Mouse (Mus musculus): ENCODE data around the gene Rit1. TPM values are rescaled to one million over a fixed set of nuclear protein-coding genes. Genes with fewer than 3 reads are reported as not detected.
"Not testable (repeated sequence)": the region's sequence is repeated elsewhere in the genome, so short reads cannot be mapped to it uniquely, and the experiment has no call there.

Rit1 gene
- total and polyA plus RNA-seq, 3 experiments = 18.4 to 28.7 (median 23.7) TPM

- dilution Hi-C loops (cut with MboI; ENCODE audit: extremely low pct_ligation_motif_present, extremely low pct_unique_long_range_greater_than_20kb, low sequenced_read_pairs) (no loop called here), in situ Hi-C loops (cut with MboI; ENCODE audit: low pct_ligation_motif_present, low pct_unique_long_range_greater_than_20kb, low sequenced_read_pairs) (no loop called here)
- no peak overlapping the region for H3K27ac ChIP-seq (ENCODE audit: insufficient read depth, low read depth)
- H3K4me3 ChIP-seq (replicated peaks in 1 of 3; ENCODE audit: low read depth in 2 of 3, low read length in 2 of 3, poor library complexity in 1 of 3) = no peak overlapping the region
- H3K4me2 ChIP-seq (ENCODE audit: insufficient read depth, low read depth, poor library complexity, severe bottlenecking) = no peak overlapping the region
- H3K9me3 ChIP-seq (replicated peaks; ENCODE audit: low read length) = no peaks in the 10 kb centered on the region
- no peak overlapping the region for H3K9ac ChIP-seq (ENCODE audit: insufficient read depth, low read depth)
- no peak for DNase-seq (ENCODE audit: extremely low read depth)
- no peak for TF ChIP-seq ZNF384 (IDR thresholded peaks at IDR 0.05; ENCODE audit: low read depth, low read length)
- 0 out of 2 replicates have a peak, but pooled peaks have one; percentile 5 for TF ChIP-seq ZMIZ1 (IDR thresholded peaks at IDR 0.05; ENCODE audit: low read depth, low read length)
- TF ChIP-seq NRF1 (IDR thresholded peaks at IDR 0.05; ENCODE audit: low read depth, low read length) = no peak
- TF ChIP-seq MAX (IDR thresholded peaks at IDR 0.05; ENCODE audit: low read length) = no peak
- H3K79me2 ChIP-seq (replicated peaks; ENCODE audit: control insufficient read depth, extremely low read depth, insufficient read depth, poor library complexity, severe bottlenecking) = no peaks in the 10 kb centered on the region
- H3K27me3 ChIP-seq (replicated peaks) = no peaks in the 10 kb centered on the region
- H3K4me1 ChIP-seq (ENCODE audit: control insufficient read depth in 1 of 2, insufficient read depth in 2 of 2) = peaks cover 0 to 30% of the 10 kb centered on the region in 2 experiments; a peak in 2 of 4 replicates
- peaks cover 35 to 59% of the 10 kb centered on the region in 2 experiments for H3K36me3 ChIP-seq (replicated peaks in 1 of 2; ENCODE audit: control insufficient read depth in 1 of 2, insufficient read depth in 1 of 2, low read length in 1 of 2)
These were observed 2.9 kb upstream of the Rit1 start for GRCm38 (mm10) chr3:88713709-88714108.

- H3K27me3 ChIP-seq (replicated peaks) = no peaks in the 10 kb centered on the region
- no peak overlapping the region for H3K4me2 ChIP-seq (ENCODE audit: insufficient read depth, low read depth, poor library complexity, severe bottlenecking)
- H3K79me2 ChIP-seq (replicated peaks; ENCODE audit: control insufficient read depth, extremely low read depth, insufficient read depth, poor library complexity, severe bottlenecking) = no peaks in the 10 kb centered on the region
- DNase-seq (ENCODE audit: extremely low read depth) = no peak
- H3K36me3 ChIP-seq (replicated peaks in 1 of 2; ENCODE audit: control insufficient read depth in 1 of 2, insufficient read depth in 1 of 2, low read length in 1 of 2) = peaks cover 33 to 59% of the 10 kb centered on the region in 2 experiments
- no peak overlapping the region for H3K9ac ChIP-seq (ENCODE audit: insufficient read depth, low read depth)
- H3K4me1 ChIP-seq (ENCODE audit: control insufficient read depth in 1 of 2, insufficient read depth in 2 of 2) = peaks cover 5 to 40% of the 10 kb centered on the region in 2 experiments
- no peak overlapping the region for H3K27ac ChIP-seq (ENCODE audit: insufficient read depth, low read depth)
- TF ChIP-seq ZMIZ1 (IDR thresholded peaks at IDR 0.05; ENCODE audit: low read depth, low read length) = no peak
- TF ChIP-seq POLR2AphosphoS2 (IDR thresholded peaks at IDR 0.05; ENCODE audit: low read depth, low read length) = peak; percentile 54; the same call in 1 of the 2 replicates
- no peak for TF ChIP-seq CHD2 (IDR thresholded peaks at IDR 0.05; ENCODE audit: low read length)
- in situ Hi-C loops (cut with MboI; ENCODE audit: low pct_ligation_motif_present, low pct_unique_long_range_greater_than_20kb, low sequenced_read_pairs) (loop anchor here (5.0 kb wide), 1 partner anchor 38 kb away; no protein-coding TSS in a partner anchor), dilution Hi-C loops (cut with MboI; ENCODE audit: extremely low pct_ligation_motif_present, extremely low pct_unique_long_range_greater_than_20kb, low sequenced_read_pairs) (no loop called here)
- H3K9me3 ChIP-seq (replicated peaks; ENCODE audit: low read length) = no peaks in the 10 kb centered on the region
- H3K4me3 ChIP-seq (replicated peaks in 1 of 3; ENCODE audit: low read depth in 2 of 3, low read length in 2 of 3, poor library complexity in 1 of 3) = no peak overlapping the region
These were observed 1.9 kb upstream of the Rit1 start for GRCm38 (mm10) chr3:88714725-88715124.

DNA sequence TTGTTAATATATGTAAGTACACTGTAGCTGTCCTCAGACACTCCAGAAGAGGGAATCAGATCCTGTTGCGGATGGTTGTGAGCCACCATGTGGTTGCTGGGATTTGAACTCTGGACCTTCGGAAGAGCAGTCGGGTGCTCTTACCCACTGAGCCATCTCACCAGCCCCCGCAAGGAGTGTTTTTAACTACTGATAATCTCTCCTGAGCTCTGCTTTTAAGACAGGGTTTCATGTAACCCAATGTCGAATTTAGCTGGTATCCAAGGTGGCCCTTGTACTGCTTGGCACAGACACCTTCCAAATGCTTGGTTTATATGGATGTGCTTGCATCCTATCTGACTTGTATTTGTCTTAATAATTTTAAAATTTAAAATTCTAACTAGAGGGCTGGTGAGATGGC is 922 bp upstream of the Rit1 start:
- H3K9me3 ChIP-seq (replicated peaks; ENCODE audit: low read length); dilution Hi-C loops (cut with MboI; ENCODE audit: extremely low pct_ligation_motif_present, extremely low pct_unique_long_range_greater_than_20kb, low sequenced_read_pairs); H3K79me2 ChIP-seq (replicated peaks; ENCODE audit: control insufficient read depth, extremely low read depth, insufficient read depth, poor library complexity, severe bottlenecking); H3K9ac ChIP-seq (ENCODE audit: insufficient read depth, low read depth); DNase-seq (ENCODE audit: extremely low read depth); H3K27ac ChIP-seq (ENCODE audit: insufficient read depth, low read depth); H3K27me3 ChIP-seq (replicated peaks); H3K4me3 ChIP-seq (replicated peaks in 1 of 3; ENCODE audit: low read depth in 2 of 3, low read length in 2 of 3, poor library complexity in 1 of 3); H3K4me2 ChIP-seq (ENCODE audit: insufficient read depth, low read depth, poor library complexity, severe bottlenecking): not testable (repeated sequence)
- in situ Hi-C loops (cut with MboI; ENCODE audit: low pct_ligation_motif_present, low pct_unique_long_range_greater_than_20kb, low sequenced_read_pairs) = loop anchor here (5.0 kb wide), 1 partner anchor 37 kb away; no protein-coding TSS in a partner anchor
- 0 out of 2 replicates have a peak, but pooled peaks have one; percentile 28 for TF ChIP-seq TBP (conservative IDR thresholded peaks at IDR 0.05; ENCODE audit: low read depth, low read length)
- H3K36me3 ChIP-seq (replicated peaks in 1 of 2; ENCODE audit: control insufficient read depth in 1 of 2, insufficient read depth in 1 of 2, low read length in 1 of 2) = peaks cover 28 to 59% of the 10 kb centered on the region in 2 experiments
- H3K4me1 ChIP-seq (ENCODE audit: control insufficient read depth in 1 of 2, insufficient read depth in 2 of 2) = peaks cover 6 to 43% of the 10 kb centered on the region in 2 experiments

Data from CH12.LX (cell line).